ENCODE assay signal across 10 mouse cellular contexts in genomic region chr3:40682404-40682803, GRCm38 (mm10). TPM values are rescaled to one million over a fixed set of nuclear protein-coding genes. Genes with fewer than 3 reads are reported as not detected.
DNase-seq lines count a peak whose midpoint lies in the region; ATAC-seq lines count a peak whose summit lies in the region.
"Had no signal": no experiment of that assay in that cellular context is flagged by ENCODE, and none has a peak within 500 bp of the region (broad histone marks: within the 10 kb centered on the region; RNA-seq: fewer than 3 reads in every experiment).

No protein-coding gene starts in this region.

- no peak overlapping the region for H3K4me3 ChIP-seq in forebrain, embryonic 14.5 days (ENCODE audit: low read depth, low read length)
- H3K4me3 ChIP-seq in forebrain, embryonic 12.5 days (replicated peaks), result no peak overlapping the region
- 0 out of 2 replicates have a peak overlapping the region, but pooled peaks have one; percentile 22 for H3K4me3 ChIP-seq in heart, embryonic 10.5 days
- H3K4me3 ChIP-seq: hindbrain, embryonic 15.5 days; liver, embryonic 13.5 days had no signal

- H3K9me3 ChIP-seq in forebrain, embryonic 14.5 days (replicated peaks; ENCODE audit: control insufficient read depth, low read length), result no peaks in the 10 kb centered on the region
- H3K9me3 ChIP-seq in forebrain, embryonic 12.5 days, result no peaks in the 10 kb centered on the region
- no peaks in the 10 kb centered on the region for H3K9me3 ChIP-seq in heart, embryonic 10.5 days
- H3K9me3 ChIP-seq: hindbrain, embryonic 15.5 days; liver, embryonic 13.5 days had no signal

- DNase-seq in forebrain, embryonic 14.5 days (ENCODE audit: low spot score), result peak; percentile 33
- peak; percentile 7 to 10 for DNase-seq in right cerebral cortex, adult 2 months (ENCODE audit: low spot score in 2 of 2)
- DNase-seq in right cerebral cortex, postnatal 36 days (ENCODE audit: low spot score in 2 of 2), result no peak
- DNase-seq in heart, embryonic 10.5 days (ENCODE audit: low spot score), result no peak
- DNase-seq in layer of hippocampus, adult 8-10 months (ENCODE audit: low spot score in 2 of 2), result no peak
- DNase-seq: liver, embryonic 13.5 days had no signal

- H3K27me3 ChIP-seq in forebrain, embryonic 14.5 days (replicated peaks; ENCODE audit: control insufficient read depth, insufficient read depth, low read length), result no peaks in the 10 kb centered on the region
- H3K27me3 ChIP-seq in forebrain, embryonic 12.5 days, result no peaks in the 10 kb centered on the region
- no peaks in the 10 kb centered on the region for H3K27me3 ChIP-seq in heart, embryonic 10.5 days (ENCODE audit: insufficient read depth, poor library complexity, severe bottlenecking)
- H3K27me3 ChIP-seq: hindbrain, embryonic 15.5 days; liver, embryonic 13.5 days had no signal

- H3K27ac ChIP-seq in forebrain, embryonic 14.5 days (ENCODE audit: low read depth, low read length), result no peak overlapping the region
- no peak overlapping the region for H3K27ac ChIP-seq in forebrain, embryonic 12.5 days
- peak overlapping the region; percentile 81 for H3K27ac ChIP-seq in heart, embryonic 10.5 days
- H3K27ac ChIP-seq: hindbrain, embryonic 15.5 days; liver, embryonic 13.5 days had no signal

- H3K9ac ChIP-seq in forebrain, embryonic 14.5 days (ENCODE audit: low read length), result peak overlapping the region; percentile 32; the same call in 1 of the 2 replicates
- no peak overlapping the region for H3K9ac ChIP-seq in forebrain, embryonic 12.5 days
- H3K9ac ChIP-seq: hindbrain, embryonic 15.5 days; liver, embryonic 13.5 days had no signal

- WGBS in forebrain, embryonic 14.5 days, result 21% methylated on average over 11 of the region's 11 CpGs
- WGBS in forebrain, embryonic 12.5 days, result 28% methylated on average over 11 of the region's 11 CpGs
- WGBS in heart, embryonic 10.5 days, result 29% methylated on average over 11 of the region's 11 CpGs

- no peak for ATAC-seq in forebrain, embryonic 14.5 days
- ATAC-seq in forebrain, embryonic 12.5 days (ENCODE audit: low FRiP score), result no peak
- ATAC-seq in monocyte, adult 5-6 weeks (replicated peaks; ENCODE audit: insufficient number of reproducible peaks, low FRiP score, low TSS enrichment, poor library complexity, severe bottlenecking), result no peak
- no peak for ATAC-seq in granulocyte monocyte progenitor cell, adult 5-6 weeks (replicated peaks; ENCODE audit: poor library complexity, severe bottlenecking)

- H3K36me3 ChIP-seq in forebrain, embryonic 14.5 days (ENCODE audit: control insufficient read depth, insufficient read depth, low read length), result 0 out of 2 replicates have a peak, but pooled peaks cover 3% of the 10 kb centered on the region
- peaks cover 4% of the 10 kb centered on the region; the same call in 1 of the 2 replicates for H3K36me3 ChIP-seq in forebrain, embryonic 12.5 days (replicated peaks)
- H3K36me3 ChIP-seq in heart, embryonic 10.5 days, result 0 out of 2 replicates have a peak, but pooled peaks cover 3% of the 10 kb centered on the region
- H3K36me3 ChIP-seq: hindbrain, embryonic 15.5 days; liver, embryonic 13.5 days had no signal

- peaks cover 31% of the 10 kb centered on the region for H3K4me1 ChIP-seq in forebrain, embryonic 14.5 days (ENCODE audit: control insufficient read depth, insufficient read depth, low read length)
- peaks cover 37% of the 10 kb centered on the region for H3K4me1 ChIP-seq in forebrain, embryonic 12.5 days
- peaks cover 46% of the 10 kb centered on the region for H3K4me1 ChIP-seq in heart, embryonic 10.5 days

- H3K4me2 ChIP-seq in forebrain, embryonic 14.5 days (ENCODE audit: low read length), result no peak overlapping the region
- no peak overlapping the region for H3K4me2 ChIP-seq in forebrain, embryonic 12.5 days
- H3K4me2 ChIP-seq: hindbrain, embryonic 15.5 days; liver, embryonic 13.5 days had no signal

RNA-seq across cellular contexts. Expression of gene Slc25a31, which starts 26.3 kb away (rescaled TPM):
- polyA plus RNA-seq in forebrain, embryonic 14.5 days (2014; fragmentation: Nextera tagmentation; extraction: Ambion mirVana), result 0.25 TPM in 1 of 2 replicates, not detected in the other
- 0.17 TPM in 1 of 2 replicates, not detected in the other for polyA plus RNA-seq in forebrain, embryonic 12.5 days (2016; fragmentation: Nextera tagmentation; extraction: Ambion mirVana)
- polyA plus RNA-seq in heart, embryonic 10.5 days (2016; fragmentation: Nextera tagmentation; extraction: Ambion mirVana), result 0.21 and 0.35 TPM in 2 replicates
- total RNA-seq in monocyte, adult 5-6 weeks (2017), result not detected in 3 replicates
- under 1 TPM in 2 of 4 experiments, not detected in 2; 0.25 to 0.34 TPM for total RNA-seq in layer of hippocampus, adult 8-10 months (2022)
- not detected in 2 replicates for total RNA-seq in granulocyte monocyte progenitor cell, adult 5-6 weeks (2014; fragmentation: Nextera tagmentation)
- not detected in 2 replicates for total RNA-seq in granulocyte monocyte progenitor cell, adult 5-6 weeks (2017)

Comparison
In these comparisons a context has a peak if more than half of its experiments do, and no peak if none do; other contexts are left out.
1. DNase-seq: peak in forebrain, embryonic 14.5 days (single experiment) and right cerebral cortex, adult 2 months (2 of 2); none in right cerebral cortex, postnatal 36 days (0 of 2), heart, embryonic 10.5 days (single experiment) and layer of hippocampus, adult 8-10 months (0 of 2).